20 mouse cellular contexts compared by ENCODE assay signal in genomic region chr2:118118045-118118444, GRCm38 (mm10). TPM values are rescaled to one million over a fixed set of nuclear protein-coding genes. Genes with fewer than 3 reads are reported as not detected.
DNase-seq lines count a peak whose midpoint lies in the region; ATAC-seq and TF ChIP-seq lines count a peak whose summit lies in the region.
"Had no signal": no experiment of that assay in that cellular context is flagged by ENCODE, and none has a peak within 500 bp of the region (broad histone marks: within the 10 kb centered on the region; RNA-seq: fewer than 3 reads in every experiment).

No protein-coding gene starts in this region.

- TF ChIP-seq EP300 in lung, postnatal 0 days (IDR thresholded peaks at IDR 0.05): no peak

- DNase-seq in heart, adult 11 months: peak; percentile 85
- DNase-seq in kidney, adult 18-20 months: no peak
- no peak for DNase-seq in lung, embryonic 14.5 days
- no peak for DNase-seq in lung, postnatal 0 days (ENCODE audit: low spot score)
- peak; percentile 64 for DNase-seq in 3134 (ENCODE audit: extremely low read depth, insufficient read length, low spot score)
- no peak for DNase-seq in urinary bladder, adult 18-20 months (ENCODE audit: low spot score in 2 of 2)
- DNase-seq: adrenal gland, postnatal 14 days; cerebellum, adult 11-12 months; cerebellum, adult 9-10 months; cerebellum, postnatal 25 days; forebrain, postnatal 0 days; gastrocnemius, postnatal 14 days; heart, postnatal 36 days had no signal

- 0 out of 2 replicates have a peak, but pooled peaks cover 3% of the 10 kb centered on the region for H3K9me3 ChIP-seq in heart, embryonic 12.5 days (replicated peaks)
- H3K9me3 ChIP-seq in kidney, embryonic 16.5 days (ENCODE audit: low read length): no peaks in the 10 kb centered on the region
- H3K9me3 ChIP-seq in lung, embryonic 14.5 days (ENCODE audit: low read depth, low read length): no peaks in the 10 kb centered on the region
- H3K9me3 ChIP-seq in lung, postnatal 0 days (ENCODE audit: low read length): no peaks in the 10 kb centered on the region
- H3K9me3 ChIP-seq: embryonic facial prominence, embryonic 12.5 days; forebrain, embryonic 13.5 days; heart, embryonic 13.5 days had no signal

- no peak for ATAC-seq in heart, embryonic 12.5 days (ENCODE audit: insufficient number of reproducible peaks, low FRiP score)
- peak; percentile 68 for ATAC-seq in kidney, embryonic 16.5 days (ENCODE audit: low FRiP score, low TSS enrichment)
- no peak for ATAC-seq in lung, embryonic 14.5 days (ENCODE audit: insufficient read depth)
- ATAC-seq in lung, postnatal 0 days: no peak
- ATAC-seq: activated CD4-positive, CD25-positive, alpha-beta regulatory T cell, adult 4 months; forebrain, embryonic 13.5 days; forebrain, postnatal 0 days; Patski had no signal

- peaks cover 7% of the 10 kb centered on the region for H3K4me1 ChIP-seq in heart, embryonic 12.5 days (replicated peaks)
- H3K4me1 ChIP-seq in kidney, embryonic 16.5 days (ENCODE audit: insufficient read depth, low read length): peaks cover 35% of the 10 kb centered on the region
- H3K4me1 ChIP-seq in lung, embryonic 14.5 days (ENCODE audit: insufficient read depth): 0 out of 2 replicates have a peak, but pooled peaks cover 3% of the 10 kb centered on the region
- H3K4me1 ChIP-seq in lung, postnatal 0 days (ENCODE audit: insufficient read depth, low read depth, low read length): no peaks in the 10 kb centered on the region; the same call in 1 of the 2 replicates

- no peak for TF ChIP-seq CTCF in lung, embryonic 14.5 days (IDR thresholded peaks at IDR 0.05; ENCODE audit: low read depth)
- TF ChIP-seq CTCF in lung, postnatal 0 days (IDR thresholded peaks at IDR 0.05): no peak

- H3K9ac ChIP-seq in heart, embryonic 12.5 days: no peak overlapping the region
- no peak overlapping the region for H3K9ac ChIP-seq in kidney, embryonic 16.5 days (replicated peaks; ENCODE audit: low read length)
- H3K9ac ChIP-seq in lung, embryonic 14.5 days: no peak overlapping the region
- no peak overlapping the region for H3K9ac ChIP-seq in lung, postnatal 0 days (replicated peaks; ENCODE audit: low read depth)
- H3K9ac ChIP-seq: embryonic facial prominence, embryonic 12.5 days; forebrain, embryonic 13.5 days; forebrain, postnatal 0 days; heart, embryonic 13.5 days had no signal

- no peak overlapping the region for H3K27ac ChIP-seq in heart, embryonic 12.5 days (ENCODE audit: poor library complexity, severe bottlenecking)
- peak overlapping the region; percentile 61; the same call in 1 of the 2 replicates for H3K27ac ChIP-seq in kidney, embryonic 16.5 days (ENCODE audit: low read length)
- H3K27ac ChIP-seq in lung, embryonic 14.5 days (ENCODE audit: low read depth): no peak overlapping the region
- no peak overlapping the region for H3K27ac ChIP-seq in lung, postnatal 0 days (ENCODE audit: low read length)
- H3K27ac ChIP-seq: embryonic facial prominence, embryonic 12.5 days; forebrain, embryonic 13.5 days; heart, embryonic 13.5 days had no signal

- no peaks in the 10 kb centered on the region for H3K27me3 ChIP-seq in heart, embryonic 12.5 days (replicated peaks)
- no peaks in the 10 kb centered on the region; the same call in 1 of the 2 replicates for H3K27me3 ChIP-seq in kidney, embryonic 16.5 days (ENCODE audit: insufficient read depth, low read length)
- no peaks in the 10 kb centered on the region for H3K27me3 ChIP-seq in lung, embryonic 14.5 days (ENCODE audit: insufficient read depth, low read length)
- no peaks in the 10 kb centered on the region for H3K27me3 ChIP-seq in lung, postnatal 0 days (replicated peaks; ENCODE audit: insufficient read depth, low read length)
- H3K27me3 ChIP-seq: Patski had no signal

- WGBS in heart, embryonic 12.5 days: 79% methylated on average over 6 of the region's 6 CpGs
- WGBS in kidney, embryonic 16.5 days: 32% methylated on average over 6 of the region's 6 CpGs
- WGBS in lung, embryonic 14.5 days: 61% methylated on average over 6 of the region's 6 CpGs
- WGBS in lung, postnatal 0 days: 58% methylated on average over 6 of the region's 6 CpGs

- H3K4me3 ChIP-seq in heart, embryonic 12.5 days: no peak overlapping the region
- H3K4me3 ChIP-seq in kidney, embryonic 16.5 days (ENCODE audit: low read length): no peak overlapping the region
- H3K4me3 ChIP-seq in lung, embryonic 14.5 days (ENCODE audit: low read depth, low read length): no peak overlapping the region
- no peak overlapping the region for H3K4me3 ChIP-seq in lung, postnatal 0 days (ENCODE audit: low read depth, low read length)
- H3K4me3 ChIP-seq: embryonic facial prominence, embryonic 12.5 days; forebrain, embryonic 13.5 days; heart, embryonic 13.5 days had no signal

- peaks cover 70% of the 10 kb centered on the region for H3K36me3 ChIP-seq in heart, embryonic 12.5 days
- H3K36me3 ChIP-seq in kidney, embryonic 16.5 days (ENCODE audit: insufficient read depth, low read length): peaks cover 68% of the 10 kb centered on the region
- H3K36me3 ChIP-seq in lung, embryonic 14.5 days (ENCODE audit: insufficient read depth): peaks cover 100% of the 10 kb centered on the region
- H3K36me3 ChIP-seq in lung, postnatal 0 days (ENCODE audit: insufficient read depth, low read length): peaks cover 53% of the 10 kb centered on the region

- no peak overlapping the region for H3K4me2 ChIP-seq in heart, embryonic 12.5 days
- no peak overlapping the region for H3K4me2 ChIP-seq in kidney, embryonic 16.5 days (replicated peaks; ENCODE audit: low read depth, low read length)
- peak overlapping the region; percentile 10; the same call in 1 of the 2 replicates for H3K4me2 ChIP-seq in lung, embryonic 14.5 days
- no peak overlapping the region for H3K4me2 ChIP-seq in lung, postnatal 0 days (replicated peaks; ENCODE audit: low read depth, low read length)
- H3K4me2 ChIP-seq: embryonic facial prominence, embryonic 12.5 days; forebrain, embryonic 13.5 days; heart, embryonic 13.5 days had no signal

RNA-seq across cellular contexts. Expression of gene Thbs1, which starts 6.4 kb away (rescaled TPM):
- polyA plus RNA-seq in heart, embryonic 12.5 days (2016; fragmentation: Nextera tagmentation; extraction: Ambion mirVana): 110 and 117 TPM in 2 replicates
- 50.9 and 54.6 TPM in 2 replicates for polyA plus RNA-seq in kidney, embryonic 16.5 days (2015; fragmentation: Nextera tagmentation; extraction: Ambion mirVana)
- 248 and 287 TPM in 2 replicates for polyA plus RNA-seq in lung, embryonic 14.5 days (2014; fragmentation: Nextera tagmentation; extraction: Ambion mirVana)
- 50.8 and 57.5 TPM in 2 replicates for polyA plus RNA-seq in lung, postnatal 0 days (2015; fragmentation: Nextera tagmentation; extraction: Ambion mirVana)
- polyA plus RNA-seq: activated CD4-positive, CD25-positive, alpha-beta regulatory T cell, adult 4 months had no signal

Comparison
In these comparisons a context has a peak if more than half of its experiments do, and no peak if none do; other contexts are left out.
1. DNase-seq: peak in heart, adult 11 months (single experiment) and 3134 (single experiment); none in kidney, adult 18-20 months (single experiment), lung, embryonic 14.5 days (single experiment), lung, postnatal 0 days (single experiment) and urinary bladder, adult 18-20 months (0 of 2).